8 mouse cellular contexts compared by ENCODE assay signal in the genomic region with DNA sequence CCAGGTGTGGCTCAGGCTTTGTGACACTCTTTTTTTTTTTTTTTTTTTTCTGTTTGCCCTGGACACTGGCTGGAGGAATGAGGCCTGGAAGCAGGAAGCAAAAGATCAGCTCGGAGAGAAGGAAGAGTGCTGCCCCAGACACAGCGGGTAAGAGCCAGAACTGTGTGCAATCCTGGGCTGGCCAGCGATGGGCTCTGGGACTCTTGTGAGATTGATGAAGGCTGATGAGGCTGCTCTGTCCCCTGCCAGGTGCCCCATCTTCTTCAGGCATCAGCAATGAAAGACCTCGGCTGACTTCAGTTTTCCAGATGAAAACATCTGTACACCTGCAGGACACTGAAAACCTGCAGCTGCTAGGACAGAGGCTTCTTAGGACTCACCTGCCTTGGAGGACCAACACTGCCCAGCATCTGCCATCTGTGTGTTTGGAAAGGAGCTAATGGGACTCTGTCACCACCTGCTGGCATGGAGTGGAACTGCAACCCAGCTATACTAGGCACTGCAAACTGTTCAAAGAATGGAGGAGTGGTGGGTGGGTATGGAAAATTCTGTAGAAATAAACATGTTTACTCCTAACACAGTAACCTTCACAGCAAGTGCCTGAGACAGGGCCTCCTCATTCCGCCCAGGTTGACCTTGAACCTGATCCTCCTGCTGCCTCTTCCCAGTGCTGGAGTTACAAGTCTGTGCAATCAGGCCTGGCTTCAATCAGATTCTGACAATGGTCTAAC. TPM values are rescaled to one million over a fixed set of nuclear protein-coding genes. Genes with fewer than 3 reads are reported as not detected.
DNase-seq lines count a peak whose midpoint lies in the region; ATAC-seq and TF ChIP-seq lines count a peak whose summit lies in the region.

No protein-coding gene starts in this region.

- H3K9ac ChIP-seq in heart, postnatal 0 days (replicated peaks; ENCODE audit: low read depth, low read length), result no peak overlapping the region
- no peak overlapping the region for H3K9ac ChIP-seq in liver, embryonic 14.5 days (replicated peaks)
- H3K9ac ChIP-seq in neural tube, embryonic 11.5 days (ENCODE audit: low read length), result no peak overlapping the region

- peaks cover 12% of the 10 kb centered on the region for H3K4me1 ChIP-seq in heart, postnatal 0 days (ENCODE audit: control insufficient read depth, insufficient read depth)
- H3K4me1 ChIP-seq in liver, embryonic 14.5 days (replicated peaks; ENCODE audit: control insufficient read depth in 2 of 2, insufficient read depth in 2 of 2, low read length in 1 of 2), result peaks cover 30 to 40% of the 10 kb centered on the region in 2 experiments
- no peaks in the 10 kb centered on the region for H3K4me1 ChIP-seq in neural tube, embryonic 11.5 days (ENCODE audit: control insufficient read depth, insufficient read depth, low read length)

- WGBS in heart, postnatal 0 days, result 22% methylated on average over 5 of the region's 5 CpGs
- 33% methylated on average over 5 of the region's 5 CpGs for WGBS in liver, embryonic 14.5 days (ENCODE audit: insufficient replicate concordance)
- 29% methylated on average over 5 of the region's 5 CpGs for WGBS in neural tube, embryonic 11.5 days

- no peaks in the 10 kb centered on the region for H3K9me3 ChIP-seq in heart, postnatal 0 days (replicated peaks; ENCODE audit: control insufficient read depth, low read length)
- no peaks in the 10 kb centered on the region for H3K9me3 ChIP-seq in liver, embryonic 14.5 days (ENCODE audit: control insufficient read depth, low read length)
- no peaks in the 10 kb centered on the region for H3K9me3 ChIP-seq in neural tube, embryonic 11.5 days (ENCODE audit: control insufficient read depth, low read length)

- no peaks in the 10 kb centered on the region; the same call in 1 of the 2 replicates for H3K36me3 ChIP-seq in heart, postnatal 0 days (replicated peaks; ENCODE audit: control insufficient read depth, insufficient read depth, low read length)
- peaks cover 3% of the 10 kb centered on the region; the same call in 1 of the 2 replicates for H3K36me3 ChIP-seq in liver, embryonic 14.5 days (replicated peaks; ENCODE audit: control insufficient read depth, insufficient read depth, low read depth)
- 0 out of 2 replicates have a peak, but pooled peaks cover 3% of the 10 kb centered on the region for H3K36me3 ChIP-seq in neural tube, embryonic 11.5 days (ENCODE audit: control insufficient read depth, insufficient read depth, low read length)

- no peak overlapping the region for H3K4me2 ChIP-seq in heart, postnatal 0 days (ENCODE audit: low read depth, low read length)
- H3K4me2 ChIP-seq in liver, embryonic 14.5 days (ENCODE audit: low read depth), result no peak overlapping the region
- no peak overlapping the region for H3K4me2 ChIP-seq in neural tube, embryonic 11.5 days (ENCODE audit: low read depth)

- peak; percentile 97 for TF ChIP-seq CTCF in heart, postnatal 0 days (IDR thresholded peaks at IDR 0.05; ENCODE audit: low read depth)
- peak; percentile 100 for TF ChIP-seq CTCF in liver, embryonic 14.5 days (IDR thresholded peaks at IDR 0.05; ENCODE audit: low read depth)

- peak; percentile 48 to 67 for DNase-seq in CD8-positive naive resting alpha-beta T cell, adult 2 months (ENCODE audit: low read depth in 2 of 2, low spot score in 2 of 2)
- DNase-seq in c-Kit-positive CD71-negative TER-119-negative erythroid progenitor cells, embryonic 14.5 days (ENCODE audit: low read depth), result peak; percentile 64
- DNase-seq in heart, postnatal 0 days (ENCODE audit: low spot score), result peak; percentile 62
- DNase-seq in kidney, postnatal 25 days, result peak; percentile 74 to 84
- DNase-seq in liver, embryonic 14.5 days (ENCODE audit: low read depth in 3 of 3, low spot score in 3 of 3), result peak; percentile 62 to 70 (median 65)
- DNase-seq in neural tube, embryonic 11.5 days (ENCODE audit: low spot score), result peak; percentile 87
- DNase-seq in telencephalon, adult 2 months (ENCODE audit: low read depth, low spot score), result peak; percentile 55

- TF ChIP-seq EP300 in heart, postnatal 0 days (IDR thresholded peaks at IDR 0.05; ENCODE audit: low read depth), result no peak
- no peak for TF ChIP-seq EP300 in liver, embryonic 14.5 days (IDR thresholded peaks at IDR 0.05; ENCODE audit: low read depth)

- H3K27ac ChIP-seq in heart, postnatal 0 days (ENCODE audit: low read depth), result 0 out of 2 replicates have a peak overlapping the region, but pooled peaks have one; percentile 8
- peak overlapping the region; percentile 67 for H3K27ac ChIP-seq in liver, embryonic 14.5 days
- H3K27ac ChIP-seq in neural tube, embryonic 11.5 days (ENCODE audit: low read depth, low read length), result no peak overlapping the region

- H3K27me3 ChIP-seq in heart, postnatal 0 days (ENCODE audit: control insufficient read depth, insufficient read depth, low read length), result no peaks in the 10 kb centered on the region
- H3K27me3 ChIP-seq in liver, embryonic 14.5 days (ENCODE audit: control insufficient read depth, insufficient read depth, low read length), result peaks cover 15% of the 10 kb centered on the region
- H3K27me3 ChIP-seq in neural tube, embryonic 11.5 days (ENCODE audit: control insufficient read depth, insufficient read depth, low read length), result no peaks in the 10 kb centered on the region

- no peak overlapping the region for H3K4me3 ChIP-seq in heart, postnatal 0 days (ENCODE audit: low read depth, low read length)
- H3K4me3 ChIP-seq in liver, embryonic 14.5 days (ENCODE audit: insufficient read depth in 1 of 2, low read depth in 2 of 2, low read length in 2 of 2), result no peak overlapping the region
- H3K4me3 ChIP-seq in neural tube, embryonic 11.5 days (ENCODE audit: low read depth, low read length), result no peak overlapping the region

- ATAC-seq in erythroid progenitor cell, adult 5-6 weeks (replicated peaks; ENCODE audit: low FRiP score, poor library complexity, severe bottlenecking), result peak; percentile 66
- ATAC-seq in heart, postnatal 0 days (ENCODE audit: insufficient read depth, low read depth), result peak; percentile 45; the same call in 1 of the 2 replicates
- 0 out of 2 replicates have a peak, but pooled peaks have one; percentile 14 for ATAC-seq in liver, embryonic 14.5 days (ENCODE audit: insufficient read depth)
- peak; percentile 75; the same call in 1 of the 2 replicates for ATAC-seq in neural tube, embryonic 11.5 days (ENCODE audit: insufficient read depth, low FRiP score, low TSS enrichment)

RNA-seq across cellular contexts. Expression of gene Emc10, which starts 11.3 kb away (rescaled TPM):
- 81.7 and 90.1 TPM in 2 replicates for total RNA-seq in erythroid progenitor cell, adult 5-6 weeks (2015; ENCODE audit: low replicate concordance)
- total RNA-seq in erythroid progenitor cell, adult 5-6 weeks (2017; ENCODE audit: low replicate concordance), result 43.7 and 56.1 TPM in 2 replicates
- total RNA-seq in heart, postnatal 0 days (2014; rRNA removed; ENCODE audit: low replicate concordance), result 206 and 212 TPM in 2 replicates
- polyA plus RNA-seq in heart, postnatal 0 days (2015; fragmentation: Nextera tagmentation; extraction: Ambion mirVana), result 67.0 and 73.2 TPM in 2 replicates
- 46.7 and 49.5 TPM in 2 replicates for polyA plus RNA-seq in liver, embryonic 14.5 days (2012; rRNA removed)
- polyA plus RNA-seq in liver, embryonic 14.5 days (2014; fragmentation: Nextera tagmentation; extraction: Ambion mirVana), result 41.7 and 49.3 TPM in 2 replicates
- polyA plus RNA-seq in neural tube, embryonic 11.5 days (2014; fragmentation: Nextera tagmentation; extraction: Ambion mirVana), result 104 and 110 TPM in 2 replicates

RNA-seq across cellular contexts. Expression of gene Fam71e1, which starts 11.4 kb away (rescaled TPM):
- total RNA-seq in erythroid progenitor cell, adult 5-6 weeks (2015; ENCODE audit: low replicate concordance), result not detected in 2 replicates
- total RNA-seq in erythroid progenitor cell, adult 5-6 weeks (2017; ENCODE audit: low replicate concordance), result not detected in 2 replicates
- total RNA-seq in heart, postnatal 0 days (2014; rRNA removed; ENCODE audit: low replicate concordance), result 3.2 and 4.3 TPM in 2 replicates
- polyA plus RNA-seq in heart, postnatal 0 days (2015; fragmentation: Nextera tagmentation; extraction: Ambion mirVana), result 11.4 and 12.5 TPM in 2 replicates
- 0.64 and 1.5 TPM in 2 replicates for polyA plus RNA-seq in liver, embryonic 14.5 days (2012; rRNA removed)
- polyA plus RNA-seq in liver, embryonic 14.5 days (2014; fragmentation: Nextera tagmentation; extraction: Ambion mirVana), result 0.48 and 1.6 TPM in 2 replicates
- polyA plus RNA-seq in neural tube, embryonic 11.5 days (2014; fragmentation: Nextera tagmentation; extraction: Ambion mirVana), result 12.3 and 13.3 TPM in 2 replicates

RNA-seq across cellular contexts. Expression of gene Josd2, which starts 17.2 kb away (rescaled TPM):
- total RNA-seq in erythroid progenitor cell, adult 5-6 weeks (2015; ENCODE audit: low replicate concordance), result 130 and 183 TPM in 2 replicates
- total RNA-seq in erythroid progenitor cell, adult 5-6 weeks (2017; ENCODE audit: low replicate concordance), result 122 and 124 TPM in 2 replicates
- 123 and 143 TPM in 2 replicates for total RNA-seq in heart, postnatal 0 days (2014; rRNA removed; ENCODE audit: low replicate concordance)
- 91.2 and 105 TPM in 2 replicates for polyA plus RNA-seq in heart, postnatal 0 days (2015; fragmentation: Nextera tagmentation; extraction: Ambion mirVana)
- 212 TPM in 2 replicates for polyA plus RNA-seq in liver, embryonic 14.5 days (2012; rRNA removed)
- polyA plus RNA-seq in liver, embryonic 14.5 days (2014; fragmentation: Nextera tagmentation; extraction: Ambion mirVana), result 155 and 164 TPM in 2 replicates
- 60.0 and 66.2 TPM in 2 replicates for polyA plus RNA-seq in neural tube, embryonic 11.5 days (2014; fragmentation: Nextera tagmentation; extraction: Ambion mirVana)

RNA-seq across cellular contexts. Expression of gene Aspdh, which starts 19.8 kb away (rescaled TPM):
- total RNA-seq in erythroid progenitor cell, adult 5-6 weeks (2015; ENCODE audit: low replicate concordance), result not detected in 2 replicates
- total RNA-seq in erythroid progenitor cell, adult 5-6 weeks (2017; ENCODE audit: low replicate concordance), result 1.4 TPM in 1 of 2 replicates, not detected in the other
- total RNA-seq in heart, postnatal 0 days (2014; rRNA removed; ENCODE audit: low replicate concordance), result 7.5 TPM in 1 of 2 replicates, not detected in the other
- 0.40 and 0.86 TPM in 2 replicates for polyA plus RNA-seq in heart, postnatal 0 days (2015; fragmentation: Nextera tagmentation; extraction: Ambion mirVana)
- polyA plus RNA-seq in liver, embryonic 14.5 days (2012; rRNA removed), result 10.2 and 14.7 TPM in 2 replicates
- 10.9 and 11.0 TPM in 2 replicates for polyA plus RNA-seq in liver, embryonic 14.5 days (2014; fragmentation: Nextera tagmentation; extraction: Ambion mirVana)
- polyA plus RNA-seq in neural tube, embryonic 11.5 days (2014; fragmentation: Nextera tagmentation; extraction: Ambion mirVana), result 1.2 and 1.6 TPM in 2 replicates

RNA-seq across cellular contexts. Expression of gene Mybpc2, which starts 39.5 kb away (rescaled TPM):
- total RNA-seq in erythroid progenitor cell, adult 5-6 weeks (2015; ENCODE audit: low replicate concordance), result 1.3 TPM in 1 of 2 replicates, not detected in the other
- total RNA-seq in erythroid progenitor cell, adult 5-6 weeks (2017; ENCODE audit: low replicate concordance), result not detected in 2 replicates
- 3.3 and 4.5 TPM in 2 replicates for total RNA-seq in heart, postnatal 0 days (2014; rRNA removed; ENCODE audit: low replicate concordance)
- 2.5 and 2.6 TPM in 2 replicates for polyA plus RNA-seq in heart, postnatal 0 days (2015; fragmentation: Nextera tagmentation; extraction: Ambion mirVana)
- not detected in 2 replicates for polyA plus RNA-seq in liver, embryonic 14.5 days (2012; rRNA removed)
- not detected in 2 replicates for polyA plus RNA-seq in liver, embryonic 14.5 days (2014; fragmentation: Nextera tagmentation; extraction: Ambion mirVana)
- polyA plus RNA-seq in neural tube, embryonic 11.5 days (2014; fragmentation: Nextera tagmentation; extraction: Ambion mirVana), result 0.07 TPM in 1 of 2 replicates, not detected in the other

Comparison
In these comparisons a context has a peak if more than half of its experiments do, and no peak if none do; other contexts are left out.
1. ATAC-seq: peak in every context shown above with its lines; median percentile 75 in neural tube, embryonic 11.5 days; 66 in erythroid progenitor cell, adult 5-6 weeks; 45 in heart, postnatal 0 days; 14 in liver, embryonic 14.5 days.